Mouse (Mus musculus): ENCODE measurements around the gene Ptp4a2. TPM values are rescaled to one million over a fixed set of nuclear protein-coding genes. Genes with fewer than 3 reads are reported as not detected.
A peak's percentile ranks its signal among the peaks of the same experiment; 100 is the strongest.
"Not testable (repeated sequence)": the region's sequence is repeated elsewhere in the genome, so short reads cannot be mapped to it uniquely, and the experiment has no call there.

Ptp4a2 gene
- total RNA-seq, 2 experiments from 2014 or later: 123 to 132 TPM

DNA sequence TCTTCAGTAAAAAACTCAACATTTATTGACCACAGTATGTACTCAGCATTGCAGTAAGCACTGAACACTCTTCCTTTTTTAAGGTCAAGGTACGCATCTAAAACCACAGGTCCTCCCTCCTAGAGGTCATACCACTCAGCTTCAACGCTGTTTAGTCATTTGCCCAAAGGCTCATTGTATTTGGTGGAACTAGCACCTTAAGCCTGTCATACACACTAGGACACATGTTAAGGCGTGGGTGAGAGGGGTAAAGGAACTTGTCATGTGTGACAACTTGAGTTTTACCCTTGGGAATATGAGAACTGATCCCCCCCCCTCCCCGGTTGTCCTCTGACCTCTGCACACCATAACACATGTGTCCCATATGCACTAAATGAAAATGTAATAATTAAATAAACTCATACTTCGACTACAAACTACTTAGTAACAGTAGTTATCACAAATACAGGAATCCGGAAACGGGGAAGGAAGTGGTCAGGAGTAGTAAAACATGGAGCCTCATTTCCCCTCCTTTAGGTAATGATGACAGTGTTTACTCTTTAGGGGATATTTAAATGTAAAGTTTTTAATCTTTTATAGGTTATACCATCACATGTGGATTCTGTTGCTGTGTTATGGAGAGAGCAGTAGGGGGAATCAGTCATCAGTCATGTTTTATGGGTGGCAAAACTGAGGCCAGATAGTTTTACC, 29.0 kb downstream of the Ptp4a2 start:
- DNase-seq (ENCODE audit: low spot score in 2 of 2): no peak

DNA sequence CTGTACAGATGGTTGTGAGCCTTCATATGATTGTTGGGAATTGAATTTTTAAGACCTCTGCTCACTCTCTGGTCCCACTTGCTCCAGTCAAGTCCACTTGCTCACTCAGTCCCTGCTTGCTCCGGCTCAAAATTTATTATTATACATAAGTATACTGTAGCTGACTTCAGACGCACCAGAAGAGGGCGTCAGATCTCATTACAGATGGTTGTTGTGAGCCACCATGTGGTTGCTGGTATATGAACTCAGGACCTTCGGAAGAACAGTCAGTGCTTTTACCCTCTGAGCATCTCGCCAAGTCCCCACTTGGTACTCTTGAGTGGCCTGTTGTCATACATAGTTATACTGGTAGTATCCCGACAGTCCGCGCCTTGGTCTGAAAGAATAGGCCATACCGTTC, 35.8 kb downstream of the Ptp4a2 start:
- no peak for DNase-seq (ENCODE audit: low spot score in 2 of 2)

DNA sequence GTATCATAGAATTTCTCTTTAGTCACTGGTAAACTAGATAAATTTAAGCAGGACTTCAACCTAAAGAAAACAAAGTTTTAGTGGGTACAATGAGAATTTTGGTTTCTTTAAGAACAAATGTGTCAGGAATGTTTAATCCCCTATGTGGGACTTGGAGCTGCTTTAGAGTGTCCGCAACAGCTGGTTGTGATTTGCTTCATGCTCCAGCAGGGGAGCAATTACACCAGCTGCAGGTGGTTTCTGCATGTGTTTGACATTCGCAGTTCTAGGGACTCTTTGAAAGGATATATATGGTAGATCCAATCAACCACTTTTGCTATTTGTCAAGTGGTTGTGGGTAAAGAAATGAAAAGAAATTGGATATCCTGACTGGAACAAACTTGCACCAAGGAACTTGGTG, 39.5 kb downstream of the Ptp4a2 start:
- no peak for DNase-seq (ENCODE audit: low spot score in 2 of 2)

DNA sequence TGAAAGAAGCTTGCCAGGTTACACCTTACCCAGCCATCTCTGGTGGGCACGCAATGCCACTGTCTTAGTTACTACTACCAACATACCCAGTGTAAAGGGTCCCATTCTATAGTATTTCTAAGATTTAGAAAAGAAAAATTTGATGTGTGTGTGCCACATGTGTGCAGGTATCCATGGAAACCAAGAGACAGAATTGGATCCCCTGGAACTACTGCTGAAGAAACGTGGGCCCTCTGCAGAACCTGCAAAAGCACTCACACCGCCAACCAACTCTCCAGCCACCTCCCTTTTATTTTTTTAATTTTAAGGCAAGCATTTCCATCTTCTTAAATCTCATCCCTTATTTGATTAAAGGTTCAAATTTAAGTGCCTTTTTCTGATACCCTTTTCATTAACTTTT, 40.8 kb downstream of the Ptp4a2 start:
- DNase-seq (ENCODE audit: low spot score in 2 of 2): no peak

DNA sequence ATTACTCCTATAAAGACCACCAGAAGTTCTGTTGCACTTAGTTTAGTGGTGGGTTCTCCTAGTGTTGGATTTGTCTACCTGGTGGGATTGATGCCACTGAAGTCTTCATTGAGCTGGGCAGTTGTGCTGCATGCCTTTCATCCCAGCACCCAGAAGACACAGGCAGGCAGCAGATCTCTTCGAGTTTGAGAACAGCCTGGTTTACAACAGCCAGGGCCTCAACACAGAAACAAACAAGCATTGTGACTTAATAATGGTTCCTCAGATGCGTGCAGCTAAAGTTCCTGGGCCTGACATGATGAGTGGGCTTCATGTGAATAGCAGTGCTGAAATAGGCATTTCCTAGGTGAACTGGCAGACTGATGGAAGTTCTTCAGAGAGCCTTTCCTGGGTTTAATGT, 42.0 kb downstream of the Ptp4a2 start:
- DNase-seq (ENCODE audit: low spot score in 2 of 2): no peak

DNA sequence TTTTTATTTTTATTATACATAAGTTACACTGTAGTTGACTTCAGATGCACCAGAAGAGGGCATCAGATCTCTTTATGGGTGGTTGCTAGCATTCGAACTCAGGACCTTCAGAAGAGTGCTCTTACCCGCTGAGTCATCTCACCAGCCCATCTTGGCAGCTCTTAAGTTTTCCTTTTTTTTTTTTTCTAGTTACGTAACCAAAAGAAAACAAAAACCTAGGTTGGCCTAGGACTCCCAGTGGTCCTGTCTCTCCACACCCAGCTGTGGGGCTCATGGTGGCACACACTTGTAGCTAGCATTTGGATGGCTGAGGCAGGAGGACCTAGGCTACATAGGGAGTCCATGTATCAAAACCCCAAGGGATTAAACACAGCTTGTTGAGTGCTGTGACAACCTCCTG, 43.0 kb downstream of the Ptp4a2 start:
- no peak for DNase-seq (ENCODE audit: low spot score in 2 of 2)

DNA sequence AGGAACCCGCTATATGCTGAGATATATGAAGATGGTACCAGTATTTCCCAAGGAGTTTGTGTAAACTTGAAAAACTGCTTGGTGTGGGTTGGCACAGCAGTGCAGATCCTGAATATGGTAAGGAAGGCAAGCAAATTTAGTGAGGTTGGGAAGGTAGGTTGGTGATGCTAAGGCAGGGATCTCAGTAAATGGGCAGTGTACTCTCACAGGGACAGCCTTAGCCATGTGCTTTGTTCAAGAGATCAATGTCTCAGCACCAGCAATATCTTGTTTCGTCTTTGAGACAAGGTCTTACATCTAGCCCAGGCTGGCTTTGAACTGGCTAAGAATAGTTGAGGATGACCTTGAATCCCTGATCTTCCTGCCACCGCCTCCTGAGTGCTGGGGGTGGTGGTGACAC, 43.6 kb downstream of the Ptp4a2 start:
- no peak for DNase-seq (ENCODE audit: low spot score in 2 of 2)

DNA sequence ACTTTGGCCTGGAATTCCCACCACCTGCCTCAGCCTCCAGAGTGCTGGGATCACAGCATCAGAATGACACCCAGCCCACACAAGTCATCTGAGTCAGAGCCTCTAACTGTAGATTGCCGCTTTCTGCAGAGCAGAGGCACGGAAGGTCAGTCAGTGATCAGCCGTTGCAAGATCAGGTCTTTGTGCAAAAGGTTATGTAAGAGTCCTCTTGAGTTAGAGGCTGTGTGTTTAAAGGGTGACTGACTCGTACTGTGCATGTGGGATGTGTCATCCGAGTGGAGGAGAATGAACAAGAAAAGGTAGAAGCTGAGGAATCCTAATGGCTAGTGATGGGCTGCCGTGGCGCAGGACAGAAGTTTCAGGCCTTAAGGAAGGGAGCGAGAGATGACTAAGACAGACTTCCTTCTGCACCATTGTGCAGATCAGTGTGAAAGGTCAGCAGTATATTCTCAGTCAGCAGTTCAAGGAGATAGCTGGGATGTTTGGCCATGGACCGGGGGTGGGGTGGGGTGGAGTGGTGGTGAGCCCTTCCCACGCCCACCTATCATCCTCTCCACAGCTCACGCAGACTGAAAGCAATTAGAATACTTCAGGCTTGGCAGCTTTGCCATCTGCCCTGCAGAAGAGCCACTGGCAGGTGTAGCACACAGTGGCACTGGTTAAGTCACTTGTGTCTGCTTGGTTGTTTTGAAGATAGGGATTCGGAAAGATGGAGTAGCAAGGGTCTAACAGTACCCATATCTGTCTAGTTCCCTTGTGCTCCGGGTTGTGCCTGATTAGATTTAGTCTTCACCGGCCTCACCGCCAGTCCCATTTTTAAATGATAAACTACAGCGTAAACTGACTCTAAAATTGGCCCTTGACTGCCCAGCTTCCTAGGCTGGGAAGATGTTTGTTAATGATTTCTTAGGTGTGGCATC, 44.3 kb downstream of the Ptp4a2 start:
- no peak for DNase-seq (ENCODE audit: low spot score in 2 of 2)

DNA sequence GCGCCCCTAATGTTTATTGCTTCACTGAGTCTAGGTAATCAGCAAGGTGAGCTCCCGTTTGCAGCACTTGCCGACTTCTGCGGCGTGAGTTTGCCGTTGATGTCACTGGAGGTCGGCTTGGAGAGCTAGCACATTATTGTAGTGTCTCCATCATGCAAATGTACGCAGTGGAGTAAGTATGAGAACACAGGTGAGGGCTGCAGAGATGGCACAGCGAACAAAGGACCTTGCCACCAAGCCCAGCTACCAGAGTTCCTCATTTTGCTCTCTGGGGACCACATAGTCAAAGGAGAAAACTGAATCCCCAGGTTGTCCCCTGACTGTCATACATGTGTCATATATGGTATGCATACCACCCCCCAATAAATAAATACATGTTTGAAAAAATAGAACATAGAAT, 49.4 kb downstream of the Ptp4a2 start:
- no peak for DNase-seq (ENCODE audit: low spot score in 2 of 2)

DNA sequence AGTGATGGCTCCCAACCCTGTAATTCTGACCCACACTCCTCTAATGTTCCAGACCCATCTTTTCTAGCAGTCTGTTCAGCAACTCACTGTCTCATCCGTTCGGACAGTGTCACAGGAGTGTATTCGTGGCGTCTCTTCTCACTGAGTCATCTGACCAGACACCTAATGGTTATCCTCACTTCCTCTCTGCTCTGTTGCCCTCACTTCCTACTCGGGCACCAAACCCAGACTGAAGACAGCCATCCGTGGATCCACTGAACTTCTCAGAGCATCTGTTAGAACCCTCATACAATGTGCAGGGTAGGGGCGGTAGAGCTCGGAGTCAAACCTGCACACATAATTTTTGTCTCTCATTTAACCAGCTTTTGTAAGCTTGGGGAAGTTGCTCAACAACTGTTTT, 50.4 kb downstream of the Ptp4a2 start:
- no peak for DNase-seq (ENCODE audit: low spot score in 2 of 2)

DNA sequence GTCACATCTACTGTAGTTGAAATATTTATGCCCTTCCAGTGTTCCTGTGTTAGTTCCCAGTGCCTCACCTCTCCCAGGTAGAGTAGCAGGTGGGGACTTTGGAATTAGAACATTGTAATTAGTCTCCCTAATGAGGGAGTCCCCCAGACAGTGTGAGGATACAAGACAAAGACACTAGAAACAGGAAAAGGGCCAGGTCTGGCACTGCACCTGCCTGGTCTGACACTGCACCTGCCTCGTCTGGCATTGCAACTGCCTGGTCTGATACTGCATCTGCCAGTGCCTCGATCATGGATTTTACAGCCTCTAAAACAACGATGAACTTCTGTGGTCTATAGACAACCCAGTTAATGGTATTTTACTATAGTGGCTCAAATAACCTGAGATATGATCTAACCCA, 51.3 kb downstream of the Ptp4a2 start:
- no peak for DNase-seq (ENCODE audit: low spot score in 2 of 2)

DNA sequence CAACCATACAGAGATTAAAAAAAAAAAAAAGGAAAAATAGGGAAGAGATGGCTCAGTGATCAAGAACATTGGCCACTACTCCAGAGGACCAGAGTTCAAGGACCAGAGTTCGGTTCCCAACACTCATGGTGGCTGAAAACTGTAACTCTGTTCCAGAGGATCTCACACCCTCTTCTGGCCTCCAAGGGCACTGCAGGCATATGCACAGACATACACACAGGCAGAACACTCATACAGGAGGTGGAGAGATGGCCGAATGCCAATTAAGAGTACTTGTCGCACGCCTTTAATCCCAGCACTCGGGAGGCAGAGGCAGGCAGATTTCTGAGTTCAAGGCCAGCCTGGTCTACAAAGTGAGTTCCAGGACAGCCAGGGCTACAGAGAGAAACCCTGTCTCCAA, 55.2 kb downstream of the Ptp4a2 start:
- not testable (repeated sequence) for DNase-seq (ENCODE audit: low spot score in 2 of 2)

DNA sequence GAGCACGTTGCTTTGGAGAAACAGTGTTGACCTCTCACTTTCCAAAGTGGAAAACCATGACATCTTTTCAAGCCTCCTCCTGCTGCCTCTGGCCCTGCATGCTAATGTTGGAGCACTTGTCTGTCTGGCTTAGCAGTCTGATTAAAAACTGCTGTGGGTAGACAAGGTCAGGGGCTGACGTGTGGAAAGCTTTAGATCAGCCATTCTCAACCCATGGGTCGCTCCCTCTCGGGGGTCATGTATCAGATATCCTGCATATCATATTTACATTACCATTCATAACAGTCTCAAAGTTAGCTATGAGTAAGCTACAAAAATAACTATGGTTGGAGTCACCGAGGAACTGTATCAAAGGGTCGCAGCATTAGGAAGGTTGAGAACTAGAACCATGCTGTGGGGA, 57.2 kb downstream of the Ptp4a2 start:
- no peak for DNase-seq (ENCODE audit: low spot score in 2 of 2)

DNA sequence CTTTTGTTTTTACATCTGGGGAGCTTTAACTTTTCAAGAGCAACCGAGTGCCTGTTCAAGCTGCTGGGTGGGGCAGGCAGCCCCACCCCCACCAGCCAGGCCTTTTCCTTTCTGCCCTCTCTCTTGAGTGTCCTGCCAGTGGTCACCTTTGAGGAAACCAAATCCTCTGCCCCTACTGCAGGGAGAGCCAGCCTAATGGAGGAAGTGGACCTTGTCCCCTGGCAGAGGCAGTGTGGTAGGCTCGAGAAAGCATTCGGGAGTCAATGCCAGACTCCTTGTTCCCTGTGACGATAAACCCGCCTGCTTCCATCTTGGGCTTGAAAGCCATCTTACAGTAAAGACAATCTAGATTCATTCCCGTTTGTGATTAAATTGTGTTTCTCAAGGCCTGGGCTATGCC, 59.5 kb downstream of the Ptp4a2 start:
- no peak for DNase-seq (ENCODE audit: low spot score in 2 of 2)

DNA sequence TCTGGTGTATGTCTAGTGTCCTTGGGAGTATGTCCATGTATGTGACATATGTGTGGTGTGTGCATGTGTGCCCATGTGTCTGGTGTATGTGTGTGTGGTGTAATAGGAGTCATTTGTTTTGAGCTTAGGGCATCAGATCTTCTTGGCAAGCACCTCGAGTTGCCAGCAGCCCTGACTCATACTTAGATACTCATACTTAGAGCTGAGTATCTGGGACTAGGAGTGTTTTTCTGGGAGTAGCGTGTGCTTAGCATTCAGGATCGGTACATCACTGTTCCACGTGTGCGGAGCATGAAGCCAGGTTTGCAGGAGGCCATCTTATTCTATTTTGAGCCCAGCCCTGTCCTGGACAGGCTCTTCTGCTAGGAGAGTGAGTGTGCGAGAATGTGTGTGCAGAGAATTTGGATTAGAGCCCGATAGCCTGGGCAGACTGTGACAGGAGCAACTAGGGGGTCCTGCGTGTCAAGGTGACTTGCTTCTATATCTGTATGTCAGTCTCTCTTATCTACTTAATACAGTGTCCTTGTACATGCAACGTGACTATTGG, 61.4 kb downstream of the Ptp4a2 start:
- DNase-seq (ENCODE audit: low spot score in 2 of 2): no peak

DNA sequence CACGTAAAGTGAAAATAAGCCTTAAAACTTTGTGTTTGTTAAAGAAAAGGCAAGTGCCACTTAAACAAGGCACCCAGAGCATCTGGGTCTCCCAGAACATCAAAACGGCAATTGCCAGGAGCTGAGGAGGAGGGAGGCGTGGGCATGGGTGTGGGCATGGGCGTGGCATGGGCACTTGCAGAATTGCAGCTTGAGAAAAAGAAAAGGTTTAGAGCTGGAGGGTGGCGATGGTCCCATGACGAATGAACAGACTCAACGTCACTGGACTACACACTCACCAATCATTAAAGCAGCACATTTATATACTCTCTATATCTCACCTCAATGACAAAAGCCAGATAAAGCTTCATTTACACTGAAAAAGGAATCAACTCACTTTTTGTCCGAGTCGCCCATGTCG, 63.8 kb downstream of the Ptp4a2 start:
- no peak for DNase-seq (ENCODE audit: low spot score in 2 of 2)

DNA sequence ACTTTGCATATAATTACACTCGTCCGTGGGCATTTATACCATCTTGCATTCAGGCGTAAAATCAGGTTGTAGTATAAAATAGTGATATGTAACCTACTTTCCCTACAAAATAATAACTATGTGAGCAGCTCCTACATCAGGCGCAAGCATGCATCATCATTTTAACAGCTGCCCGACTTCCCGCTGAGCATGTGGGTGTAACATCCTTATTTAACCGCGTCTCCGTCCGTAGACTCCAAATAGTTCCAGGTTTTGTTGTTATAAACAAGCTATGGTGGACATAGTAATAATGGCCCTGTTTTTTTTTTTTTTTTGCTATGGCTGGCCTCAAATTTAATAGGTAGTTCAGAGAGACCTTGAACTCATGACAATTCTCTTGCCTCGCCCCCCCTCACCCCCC, 64.4 kb downstream of the Ptp4a2 start:
- DNase-seq (ENCODE audit: low spot score in 2 of 2): no peak

DNA sequence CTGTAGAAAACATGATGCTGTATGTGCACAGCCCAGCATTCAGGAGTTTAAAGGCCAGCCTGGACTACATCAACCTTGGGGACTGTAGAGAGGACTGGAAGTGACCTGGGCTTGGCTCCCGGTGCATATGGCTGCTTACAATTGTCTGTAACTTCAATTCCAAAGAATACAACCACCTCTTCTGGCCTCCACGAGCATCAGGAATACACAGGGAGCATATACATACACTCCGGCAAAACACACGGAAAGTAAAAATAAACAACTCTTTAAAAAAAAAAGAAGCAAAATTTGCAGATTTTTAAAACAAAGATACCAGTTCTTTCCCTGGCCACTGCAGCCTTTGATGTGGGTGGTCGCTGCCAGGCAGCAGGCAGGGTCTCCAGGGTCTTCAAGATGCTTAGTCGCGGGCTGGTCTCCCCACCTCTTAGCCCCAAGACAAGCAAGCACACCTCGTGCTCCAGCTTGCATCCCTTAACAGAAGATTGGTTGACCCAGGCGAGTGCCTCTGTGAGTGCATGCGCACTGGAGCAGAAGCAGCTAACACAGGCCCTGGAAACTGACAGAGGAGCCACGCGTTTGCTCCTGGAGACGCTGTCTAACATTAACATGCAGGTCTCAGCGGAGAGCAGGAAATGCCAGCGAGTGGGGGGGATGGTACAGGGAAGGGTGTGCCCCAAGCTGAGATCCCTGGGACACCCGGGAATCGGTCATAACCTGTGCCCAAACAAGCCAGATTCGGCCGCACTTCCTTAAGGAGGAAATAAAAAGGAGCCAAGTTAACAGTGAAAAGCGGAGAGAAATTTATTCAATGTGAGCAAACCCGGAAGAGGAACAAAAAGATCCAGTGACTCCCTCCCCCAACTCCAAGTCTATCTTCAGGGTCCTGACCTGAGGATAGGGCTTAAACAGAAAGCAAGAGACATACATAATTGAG, 66.1 kb downstream of the Ptp4a2 start:
- peak; percentile 53 to 64 for DNase-seq (ENCODE audit: low spot score in 2 of 2)

DNA sequence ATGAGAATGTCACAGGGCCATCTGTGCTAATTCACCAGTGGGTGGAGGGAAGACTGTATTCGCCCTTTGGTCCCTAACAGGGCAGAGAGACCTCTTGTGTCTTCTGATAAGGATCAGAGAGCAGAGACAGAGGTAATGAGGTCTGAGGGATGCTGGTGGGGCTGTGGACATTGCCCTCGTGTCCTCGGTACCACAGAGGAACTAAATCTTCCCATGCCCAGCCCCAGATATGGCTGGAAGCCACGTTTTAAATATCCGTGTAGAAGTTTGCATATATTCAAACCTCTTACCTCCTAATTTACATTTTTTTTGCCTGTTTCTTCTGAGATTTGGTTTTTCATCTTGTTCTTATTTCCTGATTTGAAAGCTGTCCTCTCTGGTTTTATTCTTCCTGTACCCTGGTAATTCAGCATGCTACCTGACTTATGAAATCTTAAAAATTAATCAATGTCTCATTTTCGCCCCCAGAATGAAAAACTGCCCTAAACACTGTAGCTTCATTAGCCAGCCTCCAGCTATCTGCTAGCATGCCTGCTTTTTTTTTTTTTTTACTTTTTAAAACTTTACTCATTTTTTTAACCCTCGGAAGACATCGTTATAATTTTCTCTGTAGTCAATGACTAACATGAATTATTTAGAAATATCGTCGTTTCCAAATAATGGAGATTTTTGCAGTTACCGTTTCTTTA, 67.1 kb downstream of the Ptp4a2 start:
- no peak for DNase-seq (ENCODE audit: low spot score in 2 of 2)

DNA sequence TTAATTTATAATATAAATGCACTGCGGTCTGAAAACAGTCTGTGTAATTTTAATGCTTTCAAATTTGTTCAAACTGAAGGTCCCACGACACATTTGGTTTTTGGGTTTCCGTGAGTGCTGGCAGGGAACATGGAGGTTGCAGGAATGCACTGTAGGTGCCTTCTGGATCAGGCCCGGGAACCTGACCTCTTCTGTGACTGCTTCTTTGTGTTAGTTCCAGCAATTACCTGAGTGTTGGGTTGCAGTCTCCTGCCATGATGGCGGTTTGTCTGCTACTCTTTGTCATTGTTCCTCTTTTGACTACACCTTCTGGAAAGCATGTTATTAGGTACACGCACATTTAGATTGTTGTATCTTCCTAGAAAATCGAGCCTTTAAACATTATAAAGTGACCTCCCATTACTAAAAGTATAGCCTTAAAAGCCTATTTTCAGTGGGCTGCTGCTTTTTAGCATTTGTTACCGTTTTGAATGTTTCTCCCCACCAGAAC, 67.7 kb downstream of the Ptp4a2 start:
- DNase-seq (ENCODE audit: low spot score in 2 of 2): no peak

All from layer of hippocampus, postnatal 14 days (tissue).